Mouse (Mus musculus) thymus, adult 2 months (tissue): Measurements from ENCODE around the gene Dusp19.

Experiments used
- CTCF ChIP-seq: fragments of 200-500 bp; IDR thresholded peaks from 2 replicates; pipeline ENCODE4 v1.5.1; 2012; ENCODE audit warnings: mild to moderate bottlenecking, control low read depth, low read length, moderate library complexity, borderline replicate concordance; ENCODE audit not compliant: control insufficient read depth, poor library complexity, insufficient read depth; ENCODE audit errors: extremely low read depth
- POLR2A ChIP-seq: fragments of 200-500 bp; IDR thresholded peaks from 2 replicates; pipeline ENCODE4 v1.6.1; 2012; ENCODE audit warnings: mild to moderate bottlenecking, low read length, control low read depth, moderate library complexity; ENCODE audit not compliant: control insufficient read depth, poor library complexity, insufficient read depth; ENCODE audit errors: extremely low read depth

DNA sequence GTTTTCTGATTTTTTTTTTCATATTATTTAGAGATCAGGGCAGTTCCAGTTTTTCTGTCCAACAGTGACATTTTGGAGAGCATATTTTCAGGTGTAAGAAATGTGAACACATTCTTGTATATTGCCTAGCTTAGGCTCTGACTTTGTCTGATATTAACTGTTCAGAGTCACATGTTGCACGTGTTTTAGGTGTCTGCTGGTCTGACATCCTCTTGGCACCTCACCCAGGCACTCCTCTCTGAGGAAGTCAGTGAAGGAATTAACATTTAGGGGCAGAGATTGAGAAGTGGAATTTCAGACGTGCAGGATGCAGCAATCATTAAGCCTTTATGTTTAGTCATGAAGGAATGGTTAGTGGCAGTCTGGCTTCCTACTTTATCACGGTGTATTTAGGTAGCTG is 23.0 kb downstream of the Dusp19 start:
- no peak for TF ChIP-seq POLR2A
- TF ChIP-seq CTCF: no peak
